ENCODE assay signal across 15 mouse cellular contexts in genomic region chr7:128398664-128399063, GRCm38 (mm10). TPM values are rescaled to one million over a fixed set of nuclear protein-coding genes. Genes with fewer than 3 reads are reported as not detected.
DNase-seq lines count a peak whose midpoint lies in the region; ATAC-seq lines count a peak whose summit lies in the region.
"Had no signal": no experiment of that assay in that cellular context is flagged by ENCODE, and none has a peak within 500 bp of the region (broad histone marks: within the 10 kb centered on the region; RNA-seq: fewer than 3 reads in every experiment).

No protein-coding gene starts in this region.

- peak; percentile 29 to 53 for DNase-seq in spleen, postnatal 10 days (ENCODE audit: low spot score in 2 of 2)
- no peak for DNase-seq in spleen, postnatal 14 days (ENCODE audit: low spot score in 2 of 2)
- peak; percentile 78 for DNase-seq in c-Kit-positive CD71-positive TER-119-positive erythroid progenitor cells, embryonic 14.5 days (ENCODE audit: low spot score)
- DNase-seq in thymus, postnatal 25 days, result peak; percentile 75
- no peak for DNase-seq in cerebellum, postnatal 4 days (ENCODE audit: low spot score in 2 of 2)
- no peak for DNase-seq in embryo, embryonic 10.5 days (ENCODE audit: low spot score)
- DNase-seq: cerebellum, adult 11 months; kidney, postnatal 4 days had no signal

- H3K36me3 ChIP-seq in liver, embryonic 15.5 days (replicated peaks), result peaks cover 20% of the 10 kb centered on the region
- H3K36me3 ChIP-seq: heart, embryonic 15.5 days; midbrain, embryonic 12.5 days had no signal

- no peaks in the 10 kb centered on the region for H3K27me3 ChIP-seq in liver, embryonic 15.5 days
- H3K27me3 ChIP-seq: heart, embryonic 15.5 days; hindbrain, embryonic 15.5 days; midbrain, embryonic 12.5 days; neural tube, embryonic 13.5 days had no signal

- no peak overlapping the region for H3K4me3 ChIP-seq in liver, embryonic 15.5 days (replicated peaks)
- H3K4me3 ChIP-seq: heart, embryonic 15.5 days; hindbrain, embryonic 15.5 days; left cerebral cortex, adult 2 months; midbrain, embryonic 12.5 days; neural tube, embryonic 13.5 days had no signal

- peaks cover 58% of the 10 kb centered on the region for H3K4me1 ChIP-seq in liver, embryonic 15.5 days (replicated peaks)
- H3K4me1 ChIP-seq: hindbrain, embryonic 15.5 days; midbrain, embryonic 12.5 days; neural tube, embryonic 13.5 days had no signal

- peak overlapping the region; percentile 25 for H3K4me2 ChIP-seq in liver, embryonic 15.5 days
- H3K4me2 ChIP-seq: heart, embryonic 15.5 days; hindbrain, embryonic 15.5 days; midbrain, embryonic 12.5 days; neural tube, embryonic 13.5 days had no signal

- WGBS in liver, embryonic 15.5 days (ENCODE audit: insufficient replicate concordance), result 7% methylated on average over 4 of the region's 4 CpGs

- peak; percentile 87 for ATAC-seq in liver, embryonic 15.5 days (ENCODE audit: insufficient read depth)
- no peak for ATAC-seq in frontal cortex, adult (ENCODE audit: low TSS enrichment)

- H3K9me3 ChIP-seq in liver, embryonic 15.5 days (replicated peaks), result no peaks in the 10 kb centered on the region
- H3K9me3 ChIP-seq: heart, embryonic 15.5 days; hindbrain, embryonic 15.5 days; midbrain, embryonic 12.5 days; neural tube, embryonic 13.5 days had no signal

- peak overlapping the region; percentile 60 for H3K27ac ChIP-seq in liver, embryonic 15.5 days (replicated peaks)
- H3K27ac ChIP-seq: heart, embryonic 15.5 days; hindbrain, embryonic 15.5 days; left cerebral cortex, adult 2 months; midbrain, embryonic 12.5 days; neural tube, embryonic 13.5 days had no signal

- H3K9ac ChIP-seq in liver, embryonic 15.5 days, result no peak overlapping the region
- H3K9ac ChIP-seq: heart, embryonic 15.5 days; hindbrain, embryonic 15.5 days; midbrain, embryonic 12.5 days; neural tube, embryonic 13.5 days had no signal

RNA-seq across cellular contexts. Expression of gene Rgs10, which starts 19.9 kb away (rescaled TPM):
- polyA plus RNA-seq in liver, embryonic 15.5 days (2015; fragmentation: Nextera tagmentation; extraction: Ambion mirVana), result 29.0 and 34.5 TPM in 2 replicates

Comparison
In these comparisons a context has a peak if more than half of its experiments do, and no peak if none do; other contexts are left out.
1. DNase-seq: peak in spleen, postnatal 10 days (2 of 2), c-Kit-positive CD71-positive TER-119-positive erythroid progenitor cells, embryonic 14.5 days (single experiment) and thymus, postnatal 25 days (single experiment); none in spleen, postnatal 14 days (0 of 2), cerebellum, postnatal 4 days (0 of 2) and embryo, embryonic 10.5 days (single experiment).